Mouse (Mus musculus) hindbrain, embryonic 14.5 days (tissue): ENCODE measurements around the gene Bloc1s6. TPM values are rescaled to one million over a fixed set of nuclear protein-coding genes. Genes with fewer than 3 reads are reported as not detected.

Experiments used
- ATAC-seq: fragments of 200-750 bp; cut with Nextera tagmentation; 2 replicates; pipeline ENCODE4 v1.8.0; 2017; ENCODE audit warnings: moderate number of reproducible peaks, mild to moderate bottlenecking, moderate TSS enrichment, moderate library complexity; ENCODE audit not compliant: low FRiP score
- DNase-seq: peaks from one replicate; pipeline ENCODE4 v3.0.0-alpha.2; 2015; ENCODE audit warnings: low spot score
- H3K27ac ChIP-seq: fragments of 300-500 bp; sonication (generic); 2 replicates; pipeline ENCODE4 v1.5.1; 2014; ENCODE audit warnings: mild to moderate bottlenecking, moderate library complexity
- H3K27me3 ChIP-seq: fragments of 300-500 bp; sonication (generic); 2 replicates; pipeline ENCODE4 v1.6.1; 2014; ENCODE audit warnings: mild to moderate bottlenecking, low read length, mixed read lengths; ENCODE audit not compliant: control insufficient read depth, insufficient read depth
- H3K36me3 ChIP-seq: fragments of 300-500 bp; sonication (generic); replicated peaks from 2 replicates; pipeline ENCODE4 v1.6.1; 2014; ENCODE audit not compliant: control insufficient read depth, insufficient read depth
- H3K4me1 ChIP-seq: fragments of 300-500 bp; sonication (generic); replicated peaks from 2 replicates; pipeline ENCODE4 v1.6.1; 2014; ENCODE audit warnings: antibody characterized with exemption, low read length, mixed read lengths; ENCODE audit not compliant: control insufficient read depth, insufficient read depth
- H3K4me2 ChIP-seq: fragments of 300-500 bp; sonication (generic); replicated peaks from 2 replicates; pipeline ENCODE4 v1.6.1; 2014; ENCODE audit warnings: mild to moderate bottlenecking, moderate library complexity
- H3K4me3 ChIP-seq: fragments of 300-500 bp; sonication (generic); replicated peaks from 2 replicates; pipeline ENCODE4 v1.5.1; 2014; ENCODE audit warnings: mild to moderate bottlenecking, low read length
- H3K9ac ChIP-seq: fragments of 300-500 bp; sonication (generic); 2 replicates; pipeline ENCODE4 v1.6.1; 2014
- H3K9me3 ChIP-seq: fragments of 300-500 bp; sonication (generic); 2 replicates; pipeline ENCODE4 v1.6.1; 2016; ENCODE audit warnings: low read length; ENCODE audit not compliant: control insufficient read depth
- WGBS: fragments of 180-500 bp; shearing (Covaris S2); extraction: QIAGEN DNeasy Blood & Tissue Kit; methylation state at CpG from one replicate; pipeline ENCODE4 v1.1.7; 2014; 5-methylcytosine and 5-hydroxymethylcytosine counted together
- polyA plus RNA-seq: library from polyadenylated mRNA; unstranded; fragments of >200 nt; fragmentation: Nextera tagmentation; extraction: Ambion mirVana; gene quantifications from 2 replicates; pipeline ENCODE4 v1.2.1, GENCODE M21; 2014

The Bloc1s6 gene
- polyA plus RNA-seq, 1 experiment from 2014 or later: 78.4 TPM

- Histone ChIP-seq H3K9ac (no peak overlapping the region), H3K27me3 (no peaks in the 10 kb centered on the region), H3K4me2 (no peak overlapping the region), H3K9me3 (no peaks in the 10 kb centered on the region), H3K27ac (no peak overlapping the region), H3K36me3 (no peaks in the 10 kb centered on the region), H3K4me1 (no peaks in the 10 kb centered on the region), H3K4me3 (no peak overlapping the region)
- WGBS: 94% methylated on average over 2 of the region's 2 CpGs
- DNase-seq (no peak), ATAC-seq (no peak)
Observed at GRCm38 (mm10) chr2:122712848-122713247, 25.5 kb upstream of the Bloc1s6 start.

GRCm38 (mm10) chr2:122715148-122715692 is 23.1 kb upstream of the Bloc1s6 start:
- no peaks in the 10 kb centered on the region for H3K9me3 ChIP-seq
- 71% methylated on average over 5 of the region's 5 CpGs for WGBS
- no peaks in the 10 kb centered on the region for H3K4me1 ChIP-seq
- no peaks in the 10 kb centered on the region for H3K36me3 ChIP-seq
- no peak overlapping the region for H3K27ac ChIP-seq
- no peak overlapping the region for H3K9ac ChIP-seq
- ATAC-seq (no peak), DNase-seq (no peak)
- H3K27me3 ChIP-seq: no peaks in the 10 kb centered on the region
- H3K4me2 ChIP-seq: no peak overlapping the region
- no peak overlapping the region for H3K4me3 ChIP-seq

GRCm38 (mm10) chr2:122716301-122716842 is 21.9 kb upstream of the Bloc1s6 start:
- no peaks in the 10 kb centered on the region for H3K36me3 ChIP-seq
- ATAC-seq: no peak
- 84% methylated on average over 3 of the region's 3 CpGs for WGBS

GRCm38 (mm10) chr2:122719232-122719631 is 19.1 kb upstream of the Bloc1s6 start:
- Histone ChIP-seq H3K4me3 (no peak overlapping the region), H3K27ac (no peak overlapping the region), H3K4me2 (no peak overlapping the region), H3K36me3 (no peaks in the 10 kb centered on the region), H3K27me3 (no peaks in the 10 kb centered on the region), H3K9me3 (no peaks in the 10 kb centered on the region), H3K9ac (no peak overlapping the region), H3K4me1 (no peaks in the 10 kb centered on the region)
- WGBS: 69% methylated on average over 1 of the region's 1 CpGs
- DNase-seq (no peak), ATAC-seq (no peak)

More at GRCm38 (mm10) chr2:122716301-122716842, 21.9 kb upstream of the Bloc1s6 start:
- Histone ChIP-seq H3K4me1 (no peaks in the 10 kb centered on the region), H3K9me3 (no peaks in the 10 kb centered on the region), H3K27ac (no peak overlapping the region), H3K27me3 (no peaks in the 10 kb centered on the region), H3K4me3 (no peak overlapping the region), H3K4me2 (no peak overlapping the region), H3K9ac (no peak overlapping the region)
- DNase-seq: no peak

- no peaks in the 10 kb centered on the region for H3K27me3 ChIP-seq
- no peaks in the 10 kb centered on the region for H3K4me1 ChIP-seq
- DNase-seq (no peak), ATAC-seq (no peak)
- no peaks in the 10 kb centered on the region for H3K9me3 ChIP-seq
- no peak overlapping the region for H3K4me3 ChIP-seq
- no peak overlapping the region for H3K9ac ChIP-seq
- no peak overlapping the region for H3K27ac ChIP-seq
- whole genome bisulfite sequencing: 73% methylated on average over 3 of the region's 3 CpGs
- no peak overlapping the region for H3K4me2 ChIP-seq
- no peaks in the 10 kb centered on the region for H3K36me3 ChIP-seq
Observed at GRCm38 (mm10) chr2:122720564-122720963, 17.7 kb upstream of the Bloc1s6 start.

GRCm38 (mm10) chr2:122725604-122726003 is 12.7 kb upstream of the Bloc1s6 start:
- Histone ChIP-seq H3K4me1 (no peaks in the 10 kb centered on the region), H3K27ac (no peak overlapping the region), H3K9ac (no peak overlapping the region), H3K4me2 (no peak overlapping the region), H3K36me3 (no peaks in the 10 kb centered on the region), H3K27me3 (no peaks in the 10 kb centered on the region; the same call in 1 of the 2 replicates), H3K4me3 (no peak overlapping the region), H3K9me3 (no peaks in the 10 kb centered on the region)
- DNase-seq (no peak), ATAC-seq (no peak)
- WGBS: 54% methylated on average over 10 of the region's 10 CpGs

GRCm38 (mm10) chr2:122731456-122731855 is 6.8 kb upstream of the Bloc1s6 start:
- H3K27ac ChIP-seq: no peak overlapping the region
- 43% methylated on average over 2 of the region's 2 CpGs for WGBS
- H3K9ac ChIP-seq: no peak overlapping the region
- ATAC-seq (no peak), DNase-seq (no peak)
- no peak overlapping the region for H3K4me3 ChIP-seq
- no peaks in the 10 kb centered on the region for H3K9me3 ChIP-seq
- H3K4me1 ChIP-seq: no peaks in the 10 kb centered on the region
- H3K4me2 ChIP-seq: no peak overlapping the region
- H3K27me3 ChIP-seq: peaks cover 11% of the 10 kb centered on the region
- H3K36me3 ChIP-seq: no peaks in the 10 kb centered on the region

GRCm38 (mm10) chr2:122739023-122739422 is 720 bp downstream of the Bloc1s6 start:
- ATAC-seq: no peak
- H3K27me3 ChIP-seq: peaks cover 11% of the 10 kb centered on the region
- H3K27ac ChIP-seq: peak overlapping the region; percentile 93
- H3K36me3 ChIP-seq: peaks cover 7% of the 10 kb centered on the region; the same call in 1 of the 2 replicates
- DNase-seq: no peak
- peak overlapping the region; percentile 84 for H3K4me2 ChIP-seq
- peak overlapping the region; percentile 85 for H3K9ac ChIP-seq
- H3K4me1 ChIP-seq: peaks cover 19% of the 10 kb centered on the region
- H3K4me3 ChIP-seq: peak overlapping the region; percentile 81
- WGBS: 36% methylated on average over 7 of the region's 7 CpGs
- no peaks in the 10 kb centered on the region for H3K9me3 ChIP-seq

GRCm38 (mm10) chr2:122746461-122746860 is 8.2 kb downstream of the Bloc1s6 start:
- DNase-seq (no peak), ATAC-seq (no peak)
- no peak overlapping the region for H3K4me3 ChIP-seq
- peaks cover 47% of the 10 kb centered on the region for H3K36me3 ChIP-seq
- H3K9ac ChIP-seq: no peak overlapping the region
- H3K4me1 ChIP-seq: no peaks in the 10 kb centered on the region
- no peak overlapping the region for H3K27ac ChIP-seq
- no peaks in the 10 kb centered on the region for H3K9me3 ChIP-seq
- H3K4me2 ChIP-seq: no peak overlapping the region
- H3K27me3 ChIP-seq: no peaks in the 10 kb centered on the region
- WGBS: 89% methylated on average over 9 of the region's 9 CpGs
